Mouse (Mus musculus) monocyte, adult 2 months (primary cell): ENCODE results near the gene Rsu1.
A peak's percentile ranks its signal among the peaks of the same experiment; 100 is the strongest.

ENCODE experiments used
- DNase-seq, 2 experiments: peaks; one replicate each; pipeline ENCODE4 v3.0.0; 2022; ENCODE audit warnings: low spot score in 2 of 2, low read depth in 1 of 2

Rsu1 gene

DNA sequence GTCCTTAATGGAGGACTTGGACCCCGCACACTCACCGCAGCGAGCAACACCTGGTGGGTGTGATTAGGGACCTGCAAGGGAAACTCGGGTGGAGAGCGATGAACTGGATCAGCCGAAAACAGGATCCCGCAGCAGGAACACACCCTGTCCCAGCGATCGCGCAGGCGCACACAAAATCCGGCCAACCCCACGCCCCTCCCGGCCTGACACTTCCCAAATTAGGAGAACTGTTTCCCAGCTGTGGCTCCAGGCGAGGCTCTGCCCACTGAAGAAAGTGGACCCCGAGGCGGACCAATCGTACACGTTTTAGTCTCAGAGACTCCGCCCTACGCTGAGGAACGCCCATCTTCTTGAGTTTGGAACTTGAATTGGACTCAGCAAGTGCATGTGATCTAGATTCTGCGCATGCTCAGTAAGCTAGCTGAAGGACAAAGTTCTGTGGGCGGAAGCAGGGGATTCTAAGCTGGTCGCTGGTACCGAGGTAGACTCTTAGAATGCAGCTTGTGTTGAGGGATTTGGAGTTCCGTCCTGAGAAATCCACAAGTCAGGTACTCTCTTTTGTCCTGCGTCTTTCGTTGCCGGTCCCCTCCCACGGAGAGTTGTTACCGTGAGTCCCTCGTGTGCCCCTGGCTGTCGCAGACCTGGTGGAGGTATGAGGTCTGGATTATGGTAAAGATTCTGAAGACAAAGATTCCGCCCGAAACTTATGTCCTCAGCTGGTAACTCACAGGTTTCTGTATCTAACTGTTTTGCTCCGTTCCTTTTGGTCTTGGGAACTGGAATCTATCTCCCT lies at the start of gene Rsu1:
Gene Rsu1, minus strand, starts transcription at position 251 of the 793 bp plus-strand sequence.
- DNase-seq, result peak; percentile 93 to 97

DNA sequence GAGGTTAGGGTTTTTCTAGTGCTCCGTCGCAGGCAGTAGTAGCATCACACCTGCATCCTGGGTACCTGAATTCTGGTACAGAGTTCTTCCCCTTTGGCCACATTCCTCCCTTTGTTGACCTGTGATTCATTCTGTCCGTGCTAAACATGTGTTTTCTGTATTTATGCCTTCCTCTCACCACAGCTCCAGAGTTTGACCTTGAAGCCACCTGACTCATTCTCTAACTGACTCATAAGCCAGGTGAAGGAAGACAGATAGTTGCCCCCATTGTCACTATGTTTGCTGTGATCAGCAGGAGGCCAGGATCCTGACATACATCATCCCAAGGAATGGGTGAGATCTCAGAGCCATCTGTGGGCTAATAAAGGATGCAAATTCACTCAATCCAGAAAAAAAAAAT lies 32.2 kb upstream of the Rsu1 start:
- no peak for DNase-seq

DNA sequence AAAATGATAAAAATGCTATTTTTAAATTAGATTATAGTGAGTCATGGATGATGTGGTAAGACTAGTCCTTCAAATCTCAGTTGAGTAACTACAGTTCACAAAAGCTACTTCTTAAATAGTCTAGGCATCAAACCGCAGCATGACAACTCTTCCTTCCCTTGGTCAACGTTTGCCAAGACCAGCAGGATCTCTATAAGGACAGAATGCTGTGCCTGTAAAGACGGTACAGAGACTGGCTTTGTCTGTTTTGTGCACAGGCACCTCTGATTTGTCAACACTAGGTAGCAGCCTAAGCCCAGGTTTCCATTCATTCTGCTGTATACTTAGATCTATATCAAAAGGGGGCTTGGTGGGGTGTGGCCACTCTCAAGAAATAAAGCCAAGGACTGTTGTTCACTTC lies 27.8 kb upstream of the Rsu1 start:
- DNase-seq, result no peak

DNA sequence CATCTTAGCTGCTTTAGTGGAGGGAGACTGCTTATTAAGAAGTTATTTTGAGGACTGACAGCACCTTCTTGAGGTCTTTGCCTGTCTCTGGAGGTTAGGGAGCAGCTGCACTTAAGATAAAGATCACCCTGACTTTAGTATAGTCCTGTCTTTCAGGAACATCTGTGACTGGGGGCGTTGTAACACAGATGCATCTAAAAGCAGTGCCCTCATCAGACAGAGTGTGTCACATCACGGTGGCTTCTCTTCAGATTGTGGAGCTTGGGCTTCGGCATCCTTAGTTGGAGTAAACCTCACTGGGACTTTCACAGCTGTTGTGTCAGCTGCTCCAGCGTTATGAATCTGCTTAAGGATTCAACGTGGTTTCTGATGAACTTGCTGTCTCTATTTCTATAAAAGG lies 26.5 kb upstream of the Rsu1 start:
- DNase-seq, result no peak

- no peak for DNase-seq
Measured at GRCm38 (mm10) chr2:13290661-13291060, 19.4 kb upstream of the Rsu1 start.

DNA sequence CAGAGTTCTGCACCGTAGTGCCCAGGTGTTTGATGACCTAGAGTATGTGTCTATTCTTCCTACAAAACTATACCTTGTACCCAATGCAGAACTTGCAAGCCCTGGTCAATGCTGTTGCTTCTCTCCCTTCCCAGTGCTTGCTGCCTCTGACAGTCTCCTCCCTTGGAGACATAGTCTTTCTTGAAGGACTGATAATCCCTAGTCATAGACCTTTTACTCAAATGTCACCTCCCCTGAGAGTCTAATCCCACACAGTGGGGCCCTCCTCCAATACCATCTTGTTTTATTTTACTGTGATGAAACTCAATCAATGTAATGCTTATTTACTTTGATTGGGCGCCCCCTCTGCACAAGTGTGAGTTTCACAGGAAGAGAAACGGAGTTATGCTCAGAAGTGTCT lies 18.9 kb upstream of the Rsu1 start:
- DNase-seq, result no peak

GRCm38 (mm10) chr2:13278114-13278862 lies 7.1 kb upstream of the Rsu1 start:
- no peak for DNase-seq

GRCm38 (mm10) chr2:13275874-13276273 lies 4.7 kb upstream of the Rsu1 start:
- no peak for DNase-seq

DNA sequence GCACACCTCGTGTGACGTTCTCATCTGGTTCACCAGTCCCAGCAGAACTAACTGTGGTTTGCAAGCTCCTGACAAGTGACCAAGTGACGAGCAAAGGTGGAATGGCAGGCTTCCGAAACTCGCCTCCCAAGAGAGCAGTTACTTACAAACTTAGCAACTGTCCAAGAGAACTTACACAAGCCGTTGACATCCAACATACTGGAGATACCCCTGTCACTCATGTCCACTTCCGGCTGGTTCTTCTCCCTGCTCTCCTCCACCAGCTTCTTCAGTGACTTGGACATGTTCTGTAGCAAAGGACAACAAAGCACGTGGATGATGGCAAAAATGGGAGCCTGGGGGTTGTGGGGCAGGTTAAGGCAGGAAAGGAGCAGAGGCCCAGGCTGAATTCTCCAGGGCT lies 479 bp downstream of the Rsu1 start:
- no peak for DNase-seq

DNA sequence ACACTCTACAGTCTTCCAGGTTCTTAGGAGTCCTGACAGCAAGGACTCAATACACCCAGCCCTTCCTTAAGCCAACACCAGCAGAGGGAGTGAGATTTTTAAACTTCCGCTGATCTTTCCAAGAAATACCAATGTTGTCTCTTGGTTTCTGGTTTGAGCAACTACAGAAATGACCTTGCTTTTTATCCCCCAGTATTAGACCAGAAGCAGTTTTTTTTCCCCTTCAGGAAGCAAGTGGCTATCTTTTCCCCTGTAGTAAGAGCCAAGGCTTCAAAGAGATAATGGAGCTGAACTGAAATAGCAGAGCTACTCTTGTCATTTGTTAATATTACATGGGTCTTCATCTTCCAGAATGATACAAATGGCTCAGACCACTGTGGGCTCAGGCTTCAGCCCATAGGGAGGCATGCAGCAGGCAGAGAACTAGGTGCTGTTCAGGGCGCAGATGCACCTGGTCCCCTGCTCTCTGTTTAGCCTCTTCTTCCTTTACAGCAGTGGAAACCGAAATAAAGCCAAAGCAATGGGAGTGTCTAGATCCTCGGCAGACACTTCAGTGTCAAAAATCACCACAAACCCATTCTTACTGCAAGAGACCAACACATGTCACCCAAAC lies 2.4 kb downstream of the Rsu1 start:
- no peak for DNase-seq

GRCm38 (mm10) chr2:13264875-13265274 lies 6.3 kb downstream of the Rsu1 start:
- DNase-seq, result no peak

- DNase-seq, result no peak
Measured at GRCm38 (mm10) chr2:13263150-13263549, 8.1 kb downstream of the Rsu1 start.

- no peak for DNase-seq
Measured at GRCm38 (mm10) chr2:13258606-13259005, 12.6 kb downstream of the Rsu1 start.

GRCm38 (mm10) chr2:13240711-13241110 lies 30.5 kb downstream of the Rsu1 start:
- no peak for DNase-seq

DNA sequence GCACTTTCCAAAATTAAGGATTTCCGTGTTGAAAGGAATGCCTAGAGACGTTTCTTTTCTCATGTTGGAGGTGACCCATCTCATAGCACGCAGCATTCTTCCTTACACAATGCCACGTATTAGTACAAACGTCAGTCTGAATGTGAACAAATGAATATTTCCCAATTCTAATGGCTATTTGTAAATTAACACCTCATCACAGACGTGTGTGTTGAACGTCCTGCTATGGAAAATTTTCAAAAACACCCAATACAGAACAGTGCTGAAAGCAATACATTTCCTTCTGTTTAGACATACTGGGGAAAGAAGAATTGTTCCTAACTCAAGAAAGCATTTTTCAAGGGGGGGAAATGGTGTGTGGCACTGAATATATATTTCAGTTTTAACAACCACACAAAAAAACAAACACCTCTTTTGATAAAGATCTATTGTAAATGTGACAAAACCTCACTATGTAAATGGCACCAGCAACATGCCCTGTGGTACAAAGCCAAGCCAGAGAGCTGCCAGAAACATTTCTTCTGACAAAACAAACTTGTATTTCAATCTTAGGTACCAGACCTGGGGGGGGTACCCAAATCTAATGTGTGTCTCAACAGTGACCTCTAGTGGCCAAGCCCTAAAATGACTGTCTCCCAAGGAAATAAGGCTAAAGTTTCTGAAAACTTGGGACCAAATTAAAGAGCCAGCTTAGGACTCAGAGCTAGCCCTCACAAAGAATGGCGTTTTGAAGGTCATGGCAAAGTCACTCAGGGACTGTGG lies 33.9 kb downstream of the Rsu1 start:
- DNase-seq, result peak in 1 of 2 experiments; percentile 7

DNA sequence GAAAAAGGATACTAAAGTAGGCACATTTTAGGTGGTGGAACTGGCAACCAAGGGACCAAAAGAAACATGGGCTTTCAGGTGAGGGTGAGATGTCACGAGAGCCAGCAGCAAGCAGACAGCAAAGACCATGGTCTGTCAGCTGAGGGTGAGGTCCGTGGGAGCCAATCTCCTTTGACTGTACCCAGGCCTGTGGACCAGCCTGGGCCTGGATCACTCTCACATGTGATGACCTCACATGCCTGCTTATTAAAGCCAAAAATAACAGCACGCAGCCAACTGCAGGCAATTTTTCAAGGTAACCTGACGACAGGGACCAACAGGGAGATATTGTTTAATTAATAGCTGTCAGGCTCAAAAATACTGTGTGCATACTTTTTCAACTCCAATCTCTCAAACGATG lies 35.5 kb downstream of the Rsu1 start:
- DNase-seq, result no peak

GRCm38 (mm10) chr2:13234796-13235195 lies 36.4 kb downstream of the Rsu1 start:
- DNase-seq, result no peak

DNA sequence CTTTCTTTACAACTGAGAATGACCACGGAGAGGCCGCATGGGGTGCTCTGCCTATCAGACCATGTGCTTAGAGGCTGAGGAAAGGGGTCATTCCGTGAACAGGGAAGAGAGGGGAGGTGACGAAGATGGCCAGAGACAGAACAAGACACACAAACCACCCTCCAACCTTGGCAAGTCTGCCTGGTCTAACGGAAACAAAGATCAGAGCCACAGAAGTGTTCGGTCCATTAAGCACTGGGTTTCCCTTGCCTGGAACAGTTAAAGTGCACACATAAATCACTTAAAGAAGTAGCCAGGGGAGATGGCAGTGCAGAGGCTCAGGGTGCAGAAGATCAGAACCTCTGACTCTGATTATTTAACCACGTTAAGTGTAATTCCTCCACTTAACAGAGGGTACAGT lies 37.3 kb downstream of the Rsu1 start:
- DNase-seq, result no peak

DNA sequence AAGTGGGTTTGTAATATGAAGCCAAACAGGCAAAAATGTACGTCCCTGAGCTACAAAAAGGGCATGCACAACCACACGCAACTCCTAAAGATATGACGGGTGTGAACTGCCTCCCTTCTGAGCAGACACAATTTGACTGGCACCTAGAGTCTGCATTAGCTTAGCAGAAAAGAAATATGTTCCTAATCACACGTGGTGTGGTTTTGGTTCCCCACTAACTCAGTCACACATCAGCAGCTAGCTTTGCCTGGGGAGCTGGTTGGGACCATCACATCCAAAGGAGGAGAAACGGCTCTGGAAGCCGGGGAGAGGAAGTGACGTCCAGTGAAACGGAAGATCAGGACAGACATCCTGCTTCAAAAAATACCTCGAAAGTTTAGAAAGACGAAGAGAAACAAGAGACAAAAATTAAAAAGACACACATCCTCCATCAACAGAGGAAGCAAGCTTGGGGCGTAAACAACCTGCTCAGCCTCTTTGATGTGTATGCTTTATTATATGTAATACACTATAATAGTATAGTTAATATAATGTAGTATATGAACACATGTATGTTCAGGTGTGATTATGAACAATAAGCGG lies 37.9 kb downstream of the Rsu1 start:
- DNase-seq, result no peak

- DNase-seq, result no peak
Measured at GRCm38 (mm10) chr2:13232305-13232704, 38.9 kb downstream of the Rsu1 start.

- DNase-seq, result no peak
Measured at GRCm38 (mm10) chr2:13229686-13230085, 41.5 kb downstream of the Rsu1 start.
